Mouse (Mus musculus): ENCODE measurements around the gene Nuak2. TPM values are rescaled to one million over a fixed set of nuclear protein-coding genes. Genes with fewer than 3 reads are reported as not detected.
A peak's percentile ranks its signal among the peaks of the same experiment; 100 is the strongest.
"Not testable (repeated sequence)": the region's sequence is repeated elsewhere in the genome, so short reads cannot be mapped to it uniquely, and the experiment has no call there.

The Nuak2 gene
- total RNA-seq (2021), result 1 to 10 TPM; 3.3 to 7.4 TPM
- long read RNA-seq, experiment 1, partial matches to known transcripts, result 0 of 3 reads
- long read RNA-seq, experiment 1, other reads (novel, unspliced or antisense), result 0 of 3 reads
- long read RNA-seq, experiment 2, transcript Nuak2-202 (7 exons, 3,107 nt), result major isoform, 10 of 10 reads
- long read RNA-seq, experiment 2, partial matches to known transcripts, result 0 of 10 reads
- long read RNA-seq, experiment 2, other reads (novel, unspliced or antisense), result 0 of 10 reads

DNA sequence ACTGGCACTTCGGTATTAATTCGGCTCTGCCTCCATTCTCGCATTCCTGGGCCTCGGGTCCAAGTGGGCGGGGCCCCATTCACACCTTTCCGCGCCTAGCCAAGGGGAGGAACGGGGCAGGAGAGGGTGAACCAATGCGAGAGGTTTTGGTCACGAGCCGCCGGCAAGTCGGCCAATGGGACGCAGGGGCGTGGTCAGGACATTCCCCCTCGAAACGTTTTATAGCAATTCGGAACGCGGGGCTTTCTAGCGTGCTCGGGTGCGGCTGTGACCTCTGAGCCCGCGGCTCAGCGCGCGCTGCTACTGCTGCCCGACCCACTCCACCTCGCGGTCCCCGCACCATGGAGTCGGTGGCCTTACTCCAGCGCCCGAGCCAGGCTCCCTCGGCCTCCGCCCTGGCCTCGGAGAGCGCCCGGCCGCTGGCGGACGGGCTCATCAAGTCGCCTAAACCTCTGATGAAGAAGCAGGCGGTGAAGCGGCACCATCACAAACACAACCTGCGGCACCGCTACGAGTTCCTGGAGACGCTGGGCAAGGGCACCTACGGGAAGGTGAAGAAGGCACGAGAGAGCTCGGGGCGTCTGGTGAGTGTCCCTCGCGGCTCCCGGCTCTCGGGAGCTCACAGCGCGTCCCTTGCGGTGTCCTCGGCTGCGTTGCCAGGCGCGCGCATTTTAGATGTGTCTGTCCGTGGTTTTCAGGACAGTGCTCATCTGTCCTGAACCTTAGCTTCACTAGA lies at the start of gene Nuak2:
TSS of gene Nuak2 (plus strand) at position 238 of the 736 bp plus-strand sequence.
- DNase-seq (ENCODE audit: low spot score in 2 of 2), result peak; percentile 56 to 68

DNA sequence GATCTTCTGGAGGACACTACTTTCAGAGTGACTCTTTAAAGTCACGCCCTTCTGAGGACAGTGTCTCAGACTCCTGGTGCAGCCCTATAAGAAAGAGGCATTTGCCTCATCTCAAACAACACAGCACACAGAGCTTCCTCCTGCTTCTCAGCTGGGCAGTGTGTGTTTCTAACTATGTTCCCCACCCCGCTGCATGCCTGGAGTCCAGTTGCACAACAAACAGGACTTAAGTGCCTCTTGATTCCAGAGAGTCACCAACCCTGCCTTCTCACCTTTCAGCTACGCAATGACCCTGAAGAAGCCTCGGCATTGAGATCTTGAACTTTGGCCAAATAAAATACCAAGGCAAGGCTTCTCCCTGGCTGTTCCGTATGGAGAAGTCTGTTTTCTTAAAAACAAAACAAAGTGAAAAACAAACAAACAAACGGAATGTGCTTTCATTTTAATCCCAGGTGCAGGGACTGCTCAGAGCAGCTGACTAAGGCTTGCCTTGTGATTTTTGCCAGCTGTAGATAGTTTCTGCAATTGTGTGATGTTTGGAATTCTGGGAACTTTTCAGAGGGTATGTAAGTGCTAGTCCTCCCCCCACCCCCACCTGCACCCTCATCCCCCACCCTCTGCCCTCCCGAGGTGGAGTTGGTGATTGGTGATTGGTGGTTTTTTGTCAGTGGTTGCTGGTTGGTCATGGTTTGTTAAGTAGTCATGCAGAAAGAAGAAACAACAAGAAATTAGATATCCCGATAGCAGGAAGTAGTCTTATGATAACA lies 49.0 kb upstream of the Nuak2 start:
- DNase-seq (ENCODE audit: low spot score in 2 of 2), result no peak

DNA sequence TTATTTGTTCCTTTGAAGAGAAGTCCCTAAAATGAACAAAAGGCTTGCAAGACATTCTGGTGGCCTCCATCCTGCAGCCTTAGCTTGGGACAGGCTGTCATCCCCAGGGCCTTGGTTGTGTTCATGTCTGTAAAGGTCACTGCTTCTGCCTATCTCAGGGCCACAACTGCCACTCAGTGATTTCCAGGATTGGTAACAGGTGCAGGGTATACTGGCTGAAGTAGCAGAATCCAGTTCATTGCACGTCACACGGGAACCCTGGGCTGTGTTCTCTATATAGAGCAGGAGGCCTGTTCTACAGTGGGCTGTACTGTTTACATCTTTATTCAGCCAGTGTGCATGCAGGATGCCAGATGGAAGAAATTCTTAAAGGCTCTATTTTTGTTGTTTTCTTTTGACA lies 48.0 kb upstream of the Nuak2 start:
- DNase-seq (ENCODE audit: low spot score in 2 of 2), result no peak

DNA sequence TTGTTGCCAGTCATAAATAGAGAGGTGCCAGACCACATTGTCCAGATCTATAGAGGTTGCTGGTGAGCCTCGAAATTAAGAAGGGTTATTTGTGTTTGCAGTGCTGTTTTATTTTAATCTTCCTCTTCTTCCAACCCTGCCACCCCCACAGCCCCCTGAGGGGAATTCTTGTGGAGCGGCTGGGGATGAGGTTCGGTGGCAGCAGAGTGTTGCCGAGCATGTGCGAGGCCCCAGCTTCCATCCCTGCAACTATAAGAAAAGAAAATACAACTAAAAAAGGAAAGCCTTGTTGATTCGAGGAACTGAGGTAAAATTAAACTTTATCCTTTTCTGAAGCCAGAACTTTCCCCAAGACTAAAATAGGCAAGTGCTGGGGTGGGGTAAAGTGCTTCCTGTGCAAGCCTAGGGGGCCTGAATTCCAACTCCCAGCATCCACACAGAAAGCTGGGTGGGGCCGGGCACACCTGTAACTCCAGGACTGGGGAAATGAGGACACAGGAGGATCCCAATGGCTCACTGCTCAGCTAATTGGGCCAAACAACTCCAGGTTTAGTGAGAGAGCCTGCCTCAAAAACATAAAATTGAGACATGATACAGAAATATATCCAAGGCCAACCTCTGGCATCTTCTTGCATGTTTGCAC lies 47.4 kb upstream of the Nuak2 start:
- DNase-seq (ENCODE audit: low spot score in 2 of 2), result no peak

DNA sequence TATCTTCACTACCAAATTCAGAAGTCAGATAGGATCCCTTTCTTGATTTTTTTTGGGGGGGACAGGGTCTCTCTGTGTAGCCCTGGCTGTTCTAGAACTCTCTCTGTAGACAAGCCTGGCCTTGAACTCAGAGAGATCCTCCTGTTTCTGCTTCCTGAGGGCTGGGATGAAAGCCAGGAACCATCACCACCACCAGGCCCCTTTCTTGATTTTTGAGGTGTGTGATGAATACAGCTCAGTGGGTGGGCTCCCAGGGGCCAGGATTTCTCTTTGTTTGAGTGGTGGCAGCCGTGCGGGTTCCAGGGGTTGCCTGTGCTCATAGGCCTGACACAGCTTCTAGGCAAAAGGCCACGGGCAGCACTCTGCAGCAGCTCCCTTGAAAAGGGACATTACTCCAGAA lies 44.7 kb upstream of the Nuak2 start:
- DNase-seq (ENCODE audit: low spot score in 2 of 2), result no peak

DNA sequence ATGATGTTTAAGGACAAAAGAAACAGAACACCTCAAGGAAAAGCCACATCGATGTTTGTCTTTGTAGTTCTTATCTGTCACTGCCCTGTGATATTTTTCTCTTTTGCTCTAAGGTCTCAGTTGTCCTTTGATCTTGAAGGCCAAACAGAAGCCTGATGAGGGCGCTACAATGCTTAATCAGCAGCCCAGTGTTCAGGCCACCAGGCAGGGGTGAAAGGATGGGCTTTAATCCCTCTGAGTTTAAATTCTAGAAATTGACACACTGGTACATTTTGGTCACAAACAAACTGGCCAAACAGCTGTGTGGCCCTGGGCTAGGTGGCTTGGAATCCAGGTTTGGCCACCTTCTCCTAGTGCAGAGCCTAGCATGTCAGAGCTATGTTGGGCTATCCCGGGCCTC lies 39.2 kb upstream of the Nuak2 start:
- no peak for DNase-seq (ENCODE audit: low spot score in 2 of 2)

DNA sequence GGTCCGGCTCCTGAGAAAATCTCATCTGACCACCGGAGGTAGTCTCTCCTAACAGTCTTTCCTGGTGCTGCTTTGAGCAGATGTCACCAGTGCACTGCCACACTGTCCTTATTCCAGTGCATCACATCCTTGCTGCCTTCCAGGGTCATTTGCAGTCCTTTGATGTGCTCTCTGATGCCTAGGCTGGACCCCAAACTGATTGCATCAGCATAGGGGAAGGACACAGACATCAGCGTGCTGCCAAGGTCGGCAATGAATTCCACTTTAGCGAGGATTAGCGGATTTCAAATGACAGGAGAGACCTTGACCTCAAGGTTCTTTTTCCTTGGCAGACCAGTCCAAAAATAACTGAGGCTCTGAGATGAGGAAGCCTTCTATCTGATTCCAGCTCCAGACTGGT lies 38.8 kb upstream of the Nuak2 start:
- DNase-seq (ENCODE audit: low spot score in 2 of 2), result peak in 1 of 2 experiments; percentile 48

DNA sequence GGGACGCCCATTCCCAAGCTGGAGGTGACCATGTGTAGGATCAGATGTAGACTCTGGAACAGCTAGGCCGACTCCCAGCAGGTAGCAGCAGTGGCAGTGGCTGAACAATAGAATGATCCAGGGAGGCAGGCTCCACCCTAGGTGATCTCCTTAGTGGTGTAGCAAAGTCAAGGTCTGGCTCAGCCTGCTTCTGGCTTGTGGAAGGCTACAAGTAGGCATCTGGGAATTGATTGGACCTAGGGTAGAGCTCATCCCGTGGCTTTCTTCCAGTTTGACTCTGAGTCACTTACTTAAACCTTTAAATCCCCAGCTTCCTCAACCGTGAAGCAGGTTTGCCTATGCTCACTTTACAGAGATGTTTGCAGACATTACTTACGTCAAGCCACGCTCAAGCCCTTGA lies 35.3 kb upstream of the Nuak2 start:
- DNase-seq (ENCODE audit: low spot score in 2 of 2), result not testable (repeated sequence)

DNA sequence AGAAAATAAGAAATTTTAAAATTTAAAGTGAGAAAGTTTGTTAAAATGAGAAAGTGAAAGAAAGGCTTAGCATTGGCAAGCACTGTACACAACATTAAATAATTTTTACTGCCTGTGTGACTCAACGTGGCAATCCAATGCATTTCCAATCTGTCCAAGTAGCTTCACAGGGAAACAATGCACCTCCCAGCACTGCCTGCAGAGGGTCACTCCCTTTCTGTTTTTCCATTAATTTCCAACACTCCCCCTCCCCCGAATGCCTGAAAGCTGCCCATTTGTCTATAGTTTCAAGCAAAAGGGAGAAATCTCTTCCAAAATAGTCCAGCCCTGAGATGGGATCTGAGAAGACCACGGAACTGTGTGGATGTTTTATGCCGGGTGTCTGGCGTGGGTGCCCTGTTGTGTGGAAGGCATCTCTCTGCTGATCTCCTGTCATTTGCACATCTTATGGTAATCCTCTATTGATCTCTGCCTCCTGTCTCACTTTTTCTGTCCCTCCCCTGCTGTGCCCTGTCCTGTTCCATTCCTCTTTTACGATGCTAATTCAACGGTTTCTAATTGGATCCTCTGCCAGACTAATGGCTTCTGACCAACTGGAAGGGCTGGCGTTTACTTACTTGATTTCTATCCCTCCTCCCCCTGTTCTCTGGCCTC lies 34.3 kb upstream of the Nuak2 start:
- DNase-seq (ENCODE audit: low spot score in 2 of 2), result no peak

DNA sequence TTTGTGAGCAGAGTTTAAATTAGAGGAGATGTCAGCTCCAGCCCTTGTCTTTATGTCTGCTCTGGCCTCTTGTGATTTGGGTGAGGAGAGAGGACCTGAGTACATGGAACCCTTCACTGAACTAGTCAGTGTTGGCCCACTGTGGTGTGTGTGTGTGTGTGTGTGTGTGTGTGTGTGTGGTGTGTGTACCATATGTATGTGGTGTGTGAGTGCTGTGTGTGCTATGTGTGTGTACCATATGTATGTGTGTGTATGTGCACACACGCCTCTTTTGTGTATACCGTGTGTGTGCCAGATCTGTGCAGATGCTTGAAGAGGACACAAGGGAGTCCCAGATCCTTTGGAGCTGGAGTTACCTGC lies 33.8 kb upstream of the Nuak2 start:
- DNase-seq (ENCODE audit: low spot score in 2 of 2), result no peak

DNA sequence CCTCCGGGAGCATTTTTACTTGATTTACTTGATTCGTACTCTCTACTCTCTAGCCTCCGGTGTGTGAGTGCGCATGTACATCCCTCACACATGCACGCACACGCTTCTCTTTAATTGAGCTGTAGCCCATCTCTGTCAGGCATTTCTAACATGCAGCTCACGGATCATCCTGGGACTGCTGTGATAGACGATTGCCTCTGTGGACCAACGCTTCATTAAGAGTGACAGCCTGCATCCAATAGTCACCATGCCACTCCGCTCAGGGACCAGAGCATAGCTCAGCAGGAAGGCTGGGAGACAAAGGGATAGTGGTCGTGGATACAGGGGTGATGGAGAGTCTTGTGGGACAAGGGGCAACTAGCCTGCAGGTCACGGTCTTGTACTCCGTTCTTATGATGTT lies 32.9 kb upstream of the Nuak2 start:
- DNase-seq (ENCODE audit: low spot score in 2 of 2), result no peak

DNA sequence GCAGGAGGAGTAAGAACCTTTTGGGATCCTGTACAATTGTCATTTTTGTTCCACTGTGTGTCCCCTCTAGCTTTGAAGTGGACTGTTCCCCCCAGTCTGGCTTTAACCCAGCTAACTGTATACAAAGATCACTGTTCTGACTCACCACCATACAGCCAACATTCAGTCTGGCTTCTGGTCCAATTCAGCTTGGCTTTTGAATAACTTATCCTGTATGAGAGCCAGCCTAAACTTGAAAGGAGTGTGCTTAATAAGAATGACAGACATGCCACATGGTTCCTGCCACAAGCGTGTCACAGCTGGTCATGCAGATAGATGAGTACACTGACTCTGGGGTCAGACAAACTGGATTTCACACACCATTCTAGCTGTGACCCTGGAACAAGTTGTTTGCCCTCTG lies 29.2 kb upstream of the Nuak2 start:
- no peak for DNase-seq (ENCODE audit: low spot score in 2 of 2)

DNA sequence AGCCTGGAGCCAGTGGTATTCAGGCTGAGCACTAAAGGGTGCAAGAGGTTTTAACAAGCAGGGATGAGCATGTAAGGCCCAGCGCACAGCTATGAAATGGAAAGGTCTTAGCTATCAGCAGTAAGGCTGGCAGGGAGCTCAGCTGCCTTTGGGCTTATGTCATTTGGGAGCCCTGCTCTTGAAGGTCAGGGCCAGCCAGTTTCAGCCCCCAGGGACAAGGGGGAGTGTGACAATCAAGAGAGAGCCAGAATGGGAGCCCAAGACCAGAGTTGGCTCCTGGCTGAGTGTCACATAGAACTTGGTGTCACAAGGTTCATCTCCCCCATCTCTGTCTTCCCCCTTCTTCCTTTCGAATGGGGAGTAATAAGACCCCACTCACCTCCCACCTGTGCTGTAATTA lies 28.5 kb upstream of the Nuak2 start:
- DNase-seq (ENCODE audit: low spot score in 2 of 2), result no peak

DNA sequence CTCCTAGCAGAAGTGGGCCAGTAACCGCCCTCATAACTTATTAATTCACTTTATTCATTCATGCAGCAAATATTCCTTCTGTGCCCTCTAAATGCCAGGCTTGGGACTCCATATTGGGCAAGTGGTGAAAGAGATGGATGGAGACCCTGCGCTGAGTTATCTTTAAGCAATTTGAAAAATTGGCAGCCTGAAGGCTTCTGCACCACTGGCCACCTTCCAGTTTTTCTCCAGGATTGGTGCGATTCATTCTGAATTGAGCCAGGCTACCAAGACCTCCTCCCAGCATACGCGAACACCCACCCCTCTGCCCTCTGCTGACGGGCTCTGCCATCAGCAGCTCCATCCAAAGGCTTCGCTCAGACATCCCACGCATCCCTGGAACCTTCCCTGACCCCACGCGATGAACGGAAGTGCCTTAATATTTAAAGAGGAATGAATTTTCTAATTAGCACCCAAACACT lies 27.9 kb upstream of the Nuak2 start:
- no peak for DNase-seq (ENCODE audit: low spot score in 2 of 2)

DNA sequence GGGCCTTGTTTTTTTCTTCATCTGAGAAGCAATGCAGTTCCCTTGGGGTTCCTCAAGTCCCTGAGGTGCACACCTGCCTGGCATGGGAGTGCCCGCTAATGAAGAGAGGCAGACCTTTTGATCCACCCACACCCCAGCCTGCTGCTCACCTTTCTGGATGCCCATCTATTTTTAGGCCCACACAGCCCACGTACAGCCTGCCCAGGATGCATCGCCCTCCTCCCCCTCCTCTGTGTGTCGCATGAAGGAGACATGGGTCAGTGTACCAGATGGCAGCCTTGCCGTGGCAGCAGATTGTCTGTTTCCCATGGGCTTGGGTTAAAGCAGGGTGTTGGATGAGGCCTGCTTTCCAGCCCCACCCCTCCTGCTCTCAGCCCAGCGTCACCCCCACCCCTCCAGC lies 26.0 kb upstream of the Nuak2 start:
- no peak for DNase-seq (ENCODE audit: low spot score in 2 of 2)

DNA sequence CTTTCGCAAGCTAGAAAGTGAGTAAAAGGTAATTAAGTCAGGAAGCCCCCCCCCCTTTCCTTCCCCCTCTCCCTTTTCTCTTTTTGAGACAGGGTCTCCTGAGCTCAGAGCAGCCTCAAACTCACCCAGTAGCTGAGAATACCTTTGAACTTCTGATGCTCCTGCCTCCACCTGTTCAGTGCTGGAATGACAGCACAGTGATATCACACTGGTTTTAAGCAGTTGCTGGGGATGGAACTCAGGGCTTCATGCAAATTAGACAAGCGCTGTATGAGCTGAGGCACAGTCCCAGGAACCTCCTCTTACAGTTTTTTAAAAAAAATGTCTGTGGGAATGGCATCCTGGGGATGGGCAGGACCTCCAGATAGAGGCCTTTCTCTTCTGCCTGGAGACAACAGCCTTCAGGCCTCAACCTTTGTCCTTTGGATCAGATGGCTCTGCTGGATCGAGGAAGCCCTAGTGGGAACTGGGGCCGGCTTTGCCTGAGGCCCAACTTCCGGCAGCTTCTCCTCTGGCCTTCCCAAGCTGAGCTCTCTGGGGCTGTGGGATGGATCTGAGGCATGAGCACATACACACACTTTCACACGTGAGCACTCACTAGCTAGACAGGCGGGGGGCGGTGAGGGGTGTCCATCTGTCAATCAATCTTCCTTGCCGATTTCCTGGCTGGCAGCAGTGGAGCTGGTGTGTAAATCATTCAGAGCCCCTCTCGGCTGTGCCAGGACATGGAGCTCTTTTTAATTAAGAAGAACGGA lies 24.8 kb upstream of the Nuak2 start:
- no peak for DNase-seq (ENCODE audit: low spot score in 2 of 2)

DNA sequence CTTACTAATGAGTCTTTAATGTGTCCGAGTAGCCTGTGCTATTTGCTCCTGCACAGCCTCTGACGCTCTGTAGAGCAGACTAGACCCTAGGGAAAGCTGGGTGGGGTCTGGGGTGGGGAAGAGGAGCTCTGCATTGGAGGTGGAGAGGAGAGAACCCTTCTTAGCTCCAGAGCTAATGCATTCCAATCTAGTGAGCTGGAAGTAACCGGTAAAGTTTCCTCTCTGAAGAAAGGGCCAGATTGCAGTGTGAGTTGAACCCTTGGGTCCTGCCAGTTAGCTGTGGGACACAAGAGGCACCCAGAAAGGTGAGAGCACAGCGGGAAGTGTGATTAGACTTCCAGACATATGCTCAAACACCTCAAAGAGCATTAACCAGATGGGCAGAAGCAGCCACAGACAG lies 24.2 kb upstream of the Nuak2 start:
- no peak for DNase-seq (ENCODE audit: low spot score in 2 of 2)

DNA sequence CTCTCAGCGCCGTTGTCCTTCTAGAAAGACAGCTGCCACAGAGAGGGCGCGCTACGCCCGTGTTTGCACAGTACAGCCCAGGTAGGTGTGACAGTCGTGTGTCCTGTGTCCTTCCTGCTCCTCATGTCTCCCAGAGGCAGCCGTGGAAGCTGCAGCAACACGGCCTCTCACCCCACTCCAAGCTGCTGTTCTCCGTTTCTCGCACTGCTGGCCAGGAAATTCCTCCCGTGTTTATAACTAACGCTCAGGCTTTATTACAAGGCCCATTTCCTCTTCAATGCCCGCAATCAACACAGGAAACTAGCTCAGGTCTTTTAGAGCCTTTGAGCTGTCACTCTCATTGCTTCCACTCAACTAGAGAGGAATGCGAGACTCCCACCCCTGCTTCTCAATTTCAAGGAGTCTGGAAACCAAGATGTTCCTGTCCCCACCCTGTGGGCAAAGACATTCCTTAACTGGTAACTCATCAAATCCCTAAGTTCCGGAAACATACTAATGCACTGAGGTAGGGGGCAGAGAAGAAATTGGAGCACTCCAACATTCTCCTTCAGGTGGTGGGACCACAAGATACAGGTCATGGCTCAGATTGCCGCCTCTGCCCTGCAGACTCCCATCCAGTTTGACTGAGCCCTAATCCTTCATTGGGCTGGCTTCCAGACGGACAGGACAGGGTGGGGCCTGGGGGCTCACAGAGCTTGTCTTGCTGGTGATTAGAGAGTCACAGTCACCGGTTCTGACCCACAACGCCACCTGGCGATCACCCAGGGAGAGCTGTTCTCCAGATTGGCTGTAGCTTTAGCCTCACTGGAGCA lies 23.4 kb upstream of the Nuak2 start:
- DNase-seq (ENCODE audit: low spot score in 2 of 2), result no peak

DNA sequence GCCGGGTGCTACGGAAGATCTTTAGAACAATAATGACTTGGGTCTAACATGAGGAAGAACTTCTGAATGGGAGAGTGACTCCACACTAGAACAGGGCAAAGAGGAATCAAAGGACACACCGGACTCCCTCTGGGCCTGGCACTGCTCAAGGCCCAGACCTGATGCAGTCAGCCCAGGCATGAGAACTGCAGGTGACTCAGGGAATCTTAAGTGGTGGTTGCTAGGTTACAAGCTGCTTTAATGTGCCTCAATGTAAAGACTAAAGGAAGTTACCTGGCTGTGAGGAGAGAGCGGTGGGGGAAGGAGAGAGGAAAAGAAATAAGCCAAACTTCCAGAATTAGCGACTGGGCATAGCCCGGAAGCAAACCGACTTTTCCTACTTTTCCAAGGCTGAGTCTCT lies 20.4 kb upstream of the Nuak2 start:
- no peak for DNase-seq (ENCODE audit: low spot score in 2 of 2)

DNA sequence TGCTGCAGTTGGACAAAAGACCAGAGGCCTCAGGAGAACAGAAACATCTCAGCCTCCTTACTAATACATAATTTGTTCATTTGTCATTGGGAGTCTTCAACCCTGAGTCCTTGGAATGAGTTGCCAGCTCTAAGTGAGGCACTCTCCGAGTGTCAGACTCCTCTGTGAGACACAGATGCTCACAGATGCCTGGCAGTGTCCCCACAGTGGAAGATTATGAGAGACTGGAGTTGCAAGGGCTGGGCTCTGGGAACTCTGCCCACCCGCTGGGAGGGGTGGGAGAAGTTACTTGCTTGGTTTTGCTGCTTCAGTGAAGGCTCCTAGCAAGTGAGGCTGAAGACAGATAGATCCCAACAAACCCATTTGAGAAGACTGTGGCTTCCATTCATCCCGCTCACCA lies 19.9 kb upstream of the Nuak2 start:
- DNase-seq (ENCODE audit: low spot score in 2 of 2), result no peak

Measured in adrenal gland, postnatal 4 days (tissue).